Mouse (Mus musculus) E14TG2a.4 (cell line): Measurements from ENCODE around the gene Chd1.
A peak's percentile ranks its signal among the peaks of the same experiment; 100 is the strongest.

Experiments used
- H3K27me3 ChIP-seq: 2 replicates; pipeline ENCODE4 v1.6.1; 2014; ENCODE audit warnings: low read length, control low read depth; ENCODE audit not compliant: insufficient read depth
- H3K36me3 ChIP-seq: 2 replicates; pipeline ENCODE4 v1.6.1; 2014; ENCODE audit warnings: low read length, control low read depth; ENCODE audit not compliant: insufficient read depth
- H3K4me1 ChIP-seq: replicated peaks from 2 replicates; pipeline ENCODE4 v1.6.1; 2014; ENCODE audit warnings: low read depth, low read length, control low read depth
- H3K4me3 ChIP-seq: replicated peaks from 2 replicates; pipeline ENCODE4 v1.5.1; 2014; ENCODE audit warnings: mild to moderate bottlenecking, low read length
- H3K9me3 ChIP-seq: 2 replicates; pipeline ENCODE4 v1.6.1; 2014; ENCODE audit warnings: low read length, control low read depth
- CTCF ChIP-seq: conservative IDR thresholded peaks from 2 replicates; pipeline ENCODE4 v1.5.1; 2014; ENCODE audit warnings: low read length
- NANOG ChIP-seq: IDR thresholded peaks from 2 replicates; pipeline ENCODE4 v1.6.1; 2014; ENCODE audit warnings: borderline replicate concordance, low read length, mixed read lengths
- POU5F1 ChIP-seq: IDR thresholded peaks from 2 replicates; pipeline ENCODE4 v1.6.1; 2014; ENCODE audit warnings: low read length, borderline replicate concordance

Chd1 gene

GRCm38 (mm10) chr17:15804008-15804812, 99.4 kb downstream of the Chd1 start:
- Histone ChIP-seq H3K9me3 (no peaks in the 10 kb centered on the region), H3K27me3 (no peaks in the 10 kb centered on the region), H3K36me3 (peaks cover 17% of the 10 kb centered on the region), H3K4me1 (peaks cover 21% of the 10 kb centered on the region), H3K4me3 (no peak overlapping the region)
- no peak for TF ChIP-seq NANOG
- peak; percentile 67 for TF ChIP-seq CTCF
- no peak for TF ChIP-seq POU5F1

- TF ChIP-seq CTCF (no peak), NANOG (no peak), POU5F1 (no peak)
- Histone ChIP-seq H3K36me3 (peaks cover 22% of the 10 kb centered on the region), H3K9me3 (no peaks in the 10 kb centered on the region), H3K27me3 (no peaks in the 10 kb centered on the region), H3K4me3 (no peak overlapping the region), H3K4me1 (peaks cover 35% of the 10 kb centered on the region)
Measured at GRCm38 (mm10) chr17:15807295-15807984, 102.7 kb downstream of the Chd1 start.

- H3K9me3 ChIP-seq = no peaks in the 10 kb centered on the region
- no peak overlapping the region for H3K4me3 ChIP-seq
- TF ChIP-seq POU5F1 (no peak), CTCF (no peak), NANOG (no peak)
- H3K4me1 ChIP-seq = peaks cover 39% of the 10 kb centered on the region
- H3K36me3 ChIP-seq = peaks cover 22% of the 10 kb centered on the region
- H3K27me3 ChIP-seq = no peaks in the 10 kb centered on the region
Measured at GRCm38 (mm10) chr17:15808015-15808414, 103.2 kb downstream of the Chd1 start.

DNA sequence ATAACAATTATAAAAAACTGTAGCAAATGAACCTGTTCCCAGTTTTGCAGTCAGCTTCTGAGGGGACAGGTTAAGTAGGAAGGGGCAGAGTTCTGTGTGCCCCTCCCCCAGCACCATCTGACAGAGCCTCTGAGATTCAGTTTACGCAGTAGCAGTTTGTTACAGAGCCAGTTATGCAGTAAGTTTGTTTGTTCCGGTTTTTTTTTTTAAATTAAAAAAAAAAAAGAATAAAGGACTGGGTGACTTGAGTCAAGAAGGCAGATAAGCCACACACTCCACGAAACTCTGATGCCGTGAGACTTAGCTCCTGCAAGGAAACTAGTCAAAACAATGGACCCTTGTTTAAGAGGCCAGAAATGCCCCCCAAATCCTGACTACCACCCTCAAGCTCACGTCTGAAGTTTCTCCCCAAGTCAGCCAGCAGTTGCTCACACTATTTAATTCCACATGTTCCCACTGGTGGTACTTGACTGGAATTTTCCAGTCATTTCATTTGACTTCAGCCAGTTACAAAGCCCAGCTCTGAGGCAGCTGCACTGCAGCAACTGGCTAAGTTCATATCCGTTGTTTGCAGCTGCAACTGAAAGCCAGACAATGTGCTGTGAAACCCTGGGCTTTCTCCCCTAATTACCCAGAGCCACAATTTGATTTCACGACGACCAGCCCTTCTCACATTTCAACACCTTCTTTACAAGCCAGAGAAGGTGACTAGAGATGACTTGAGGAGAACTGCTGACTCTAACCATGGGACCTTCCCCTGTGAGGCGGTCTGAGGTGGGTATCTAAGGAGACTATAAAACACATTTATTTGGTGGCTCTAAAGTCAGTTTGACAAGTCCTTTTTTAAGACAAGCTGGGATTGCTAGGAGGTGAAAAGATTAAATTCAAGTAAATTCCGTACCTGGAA, 104.0 kb downstream of the Chd1 start:
- peaks cover 42% of the 10 kb centered on the region for H3K4me1 ChIP-seq
- H3K4me3 ChIP-seq = no peak overlapping the region
- H3K36me3 ChIP-seq = peaks cover 23% of the 10 kb centered on the region
- H3K27me3 ChIP-seq = no peaks in the 10 kb centered on the region
- H3K9me3 ChIP-seq = no peaks in the 10 kb centered on the region
- TF ChIP-seq CTCF (no peak), NANOG (no peak), POU5F1 (no peak)

DNA sequence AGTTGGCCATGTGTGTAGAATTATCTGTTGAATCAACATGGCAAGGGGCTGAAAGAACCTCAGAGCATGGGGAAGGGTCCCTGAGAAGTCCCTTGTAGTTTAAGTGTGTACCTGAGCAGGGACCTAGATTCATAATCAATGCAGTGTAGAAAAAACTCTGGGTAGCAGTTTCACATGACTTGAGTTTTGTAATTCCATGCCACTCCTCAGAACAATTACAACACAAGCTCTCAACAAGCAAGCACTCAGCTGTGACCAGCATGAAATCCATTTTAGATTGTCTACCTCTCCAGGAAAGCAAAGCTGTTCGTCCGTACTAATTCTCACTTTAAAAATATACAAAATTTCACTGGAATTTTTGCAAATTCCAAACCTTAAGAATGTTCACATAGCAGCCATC, 105.2 kb downstream of the Chd1 start:
- TF ChIP-seq NANOG = no peak
- Histone ChIP-seq H3K9me3 (no peaks in the 10 kb centered on the region), H3K4me3 (no peak overlapping the region), H3K4me1 (peaks cover 48% of the 10 kb centered on the region), H3K27me3 (no peaks in the 10 kb centered on the region), H3K36me3 (peaks cover 30% of the 10 kb centered on the region)

DNA sequence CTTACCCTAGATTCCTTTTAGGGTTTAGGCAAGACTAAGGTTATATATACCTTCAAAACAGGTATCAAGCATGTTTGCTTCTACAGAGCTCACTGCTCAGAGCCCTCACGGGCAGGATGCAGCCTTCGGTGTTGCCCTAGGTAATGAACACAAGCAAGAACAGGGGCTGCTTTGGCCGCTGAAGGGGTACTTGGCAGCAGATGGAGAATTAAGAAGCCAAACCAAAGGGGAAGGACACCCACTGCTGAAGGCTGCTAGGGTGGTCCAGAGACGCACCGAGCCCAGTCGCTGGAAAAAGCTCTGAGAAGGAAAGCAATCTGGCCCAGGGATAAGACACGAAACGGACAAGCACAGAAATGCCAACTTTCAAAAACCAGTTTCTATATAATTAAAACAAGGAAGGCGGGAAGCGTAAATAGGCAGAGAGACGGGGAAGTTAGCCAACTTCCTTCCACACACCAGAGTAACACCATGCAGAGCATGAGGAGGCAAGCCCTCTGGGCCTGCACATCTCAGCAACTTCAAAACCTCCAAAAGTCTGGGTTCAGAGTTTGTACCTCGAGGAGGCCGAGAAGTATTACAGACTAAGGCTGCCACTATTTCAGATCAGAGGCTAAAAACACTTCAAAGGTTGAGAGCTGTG, 107.5 kb downstream of the Chd1 start:
- Histone ChIP-seq H3K9me3 (no peaks in the 10 kb centered on the region), H3K36me3 (peaks cover 26% of the 10 kb centered on the region), H3K4me3 (no peak overlapping the region), H3K27me3 (no peaks in the 10 kb centered on the region), H3K4me1 (peaks cover 48% of the 10 kb centered on the region)
- TF ChIP-seq CTCF (no peak), NANOG (no peak), POU5F1 (no peak)

DNA sequence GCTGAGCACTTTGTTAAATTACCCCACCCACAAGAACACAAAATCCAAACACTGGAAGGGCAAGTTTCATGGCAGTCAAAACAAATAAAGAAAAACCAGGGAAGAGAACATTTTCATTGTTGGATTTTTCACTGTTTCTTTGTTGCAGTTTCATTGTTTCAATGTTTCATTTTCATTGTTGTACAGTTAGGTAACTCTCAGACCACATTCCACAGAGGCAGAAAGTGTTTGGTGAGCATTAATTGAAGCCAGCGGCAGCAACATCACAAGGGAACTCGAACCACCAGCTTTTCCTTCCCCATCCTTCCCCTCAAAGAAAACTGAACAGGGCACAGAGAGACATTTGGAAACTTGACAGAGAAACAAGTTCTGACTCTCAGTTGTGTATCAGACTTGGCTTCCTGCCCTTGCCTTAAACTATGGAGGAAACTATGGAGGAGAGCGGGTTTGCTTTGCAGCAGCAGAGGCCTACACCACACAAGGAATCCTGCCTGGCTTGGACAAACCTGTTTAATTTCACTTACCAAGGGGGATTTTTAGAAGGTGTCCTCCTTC, 109.0 kb downstream of the Chd1 start:
- Histone ChIP-seq H3K4me3 (no peak overlapping the region), H3K4me1 (peaks cover 34% of the 10 kb centered on the region), H3K27me3 (no peaks in the 10 kb centered on the region), H3K36me3 (peaks cover 30% of the 10 kb centered on the region), H3K9me3 (no peaks in the 10 kb centered on the region)
- no peak for TF ChIP-seq NANOG
- no peak for TF ChIP-seq POU5F1
- TF ChIP-seq CTCF = no peak
